Comparison of ENCODE assay signal across 14 mouse cellular contexts in genomic region chr7:82234010-82234897, GRCm38 (mm10).
A peak's percentile ranks its signal among the peaks of the same experiment; 100 is the strongest.
DNase-seq lines count a peak whose midpoint lies in the region; ATAC-seq and TF ChIP-seq lines count a peak whose summit lies in the region.
"Had no signal": no experiment of that assay in that cellular context is flagged by ENCODE, and none has a peak within 500 bp of the region (broad histone marks: within the 10 kb centered on the region; RNA-seq: fewer than 3 reads in every experiment).

No protein-coding gene starts in this region.

- H3K4me3 ChIP-seq in kidney, embryonic 15.5 days (replicated peaks) = no peak overlapping the region
- H3K4me3 ChIP-seq in kidney, adult 2 months (ENCODE audit: insufficient read depth, low read depth, low read length) = no peak overlapping the region
- H3K4me3 ChIP-seq: embryonic facial prominence, embryonic 15.5 days; limb, embryonic 12.5 days; midbrain, embryonic 13.5 days had no signal

- WGBS in kidney, embryonic 15.5 days = 28% methylated on average over 11 of the region's 11 CpGs
- 47% methylated on average over 11 of the region's 11 CpGs for WGBS in kidney, adult 2 months

- peaks cover 23% of the 10 kb centered on the region for H3K4me1 ChIP-seq in kidney, embryonic 15.5 days
- no peaks in the 10 kb centered on the region for H3K4me1 ChIP-seq in kidney, adult 2 months (ENCODE audit: control insufficient read depth, insufficient read depth, low read length)
- H3K4me1 ChIP-seq: embryonic facial prominence, embryonic 15.5 days had no signal

- no peaks in the 10 kb centered on the region for H3K9me3 ChIP-seq in kidney, embryonic 15.5 days (replicated peaks)
- H3K9me3 ChIP-seq: embryonic facial prominence, embryonic 15.5 days; limb, embryonic 12.5 days; midbrain, embryonic 13.5 days had no signal

- H3K27ac ChIP-seq in kidney, embryonic 15.5 days = no peak overlapping the region
- no peak overlapping the region for H3K27ac ChIP-seq in kidney, adult 2 months (ENCODE audit: insufficient read depth, low read depth, low read length)
- H3K27ac ChIP-seq: embryonic facial prominence, embryonic 15.5 days; limb, embryonic 12.5 days; midbrain, embryonic 13.5 days had no signal

- H3K4me2 ChIP-seq in kidney, embryonic 15.5 days = no peak overlapping the region
- H3K4me2 ChIP-seq: embryonic facial prominence, embryonic 15.5 days; limb, embryonic 12.5 days; lung, embryonic 14.5 days; midbrain, embryonic 13.5 days had no signal

- H3K27me3 ChIP-seq in kidney, embryonic 15.5 days = no peaks in the 10 kb centered on the region
- no peaks in the 10 kb centered on the region for H3K27me3 ChIP-seq in kidney, adult 2 months (replicated peaks; ENCODE audit: control insufficient read depth, insufficient read depth, low read length)
- H3K27me3 ChIP-seq: embryonic facial prominence, embryonic 15.5 days; limb, embryonic 12.5 days; midbrain, embryonic 13.5 days had no signal

- H3K36me3 ChIP-seq in kidney, embryonic 15.5 days = no peaks in the 10 kb centered on the region
- H3K36me3 ChIP-seq in kidney, adult 2 months (ENCODE audit: control insufficient read depth, insufficient read depth, low read length) = no peaks in the 10 kb centered on the region
- H3K36me3 ChIP-seq: embryonic facial prominence, embryonic 15.5 days; limb, embryonic 12.5 days; midbrain, embryonic 13.5 days had no signal

- DNase-seq in CD4-positive, CD25-positive, alpha-beta regulatory T cell, adult 2 months (ENCODE audit: low read depth, low spot score) = peak; percentile 18
- DNase-seq in kidney, adult 2 months = no peak
- DNase-seq in ES-CJ7 (ENCODE audit: low read depth, low spot score) = peak; percentile 77
- DNase-seq in naive thymus-derived CD4-positive, alpha-beta T cell, adult 2 months (ENCODE audit: low read depth) = peak; percentile 28
- no peak for DNase-seq in frontal cortex, adult 2 months (ENCODE audit: extremely low spot score in 1 of 2, low spot score in 1 of 2)
- no peak for DNase-seq in right cerebral cortex, adult 18-20 months
- DNase-seq: cerebellum, postnatal 14 days; lung, embryonic 14.5 days had no signal

- H3K9ac ChIP-seq in kidney, embryonic 15.5 days = no peak overlapping the region
- H3K9ac ChIP-seq: embryonic facial prominence, embryonic 15.5 days; limb, embryonic 12.5 days; lung, embryonic 14.5 days; midbrain, embryonic 13.5 days had no signal

- no peak for TF ChIP-seq POLR2A in kidney, adult 2 months (IDR thresholded peaks at IDR 0.05; ENCODE audit: low read depth, low read length)

- ATAC-seq in CD4-positive, CD25-positive, alpha-beta regulatory T cell, adult 4 months = no peak
- ATAC-seq in kidney, embryonic 15.5 days (replicated peaks; ENCODE audit: low FRiP score) = peak; percentile 38; the same call in 1 of the 2 replicates
- ATAC-seq: intestine, postnatal 0 days; midbrain, embryonic 13.5 days had no signal

- TF ChIP-seq CTCF in kidney, adult 2 months (conservative IDR thresholded peaks at IDR 0.05; ENCODE audit: insufficient read depth, insufficient read length, low read depth, low read length) = no peak

Comparison
In these comparisons a context has a peak if more than half of its experiments do, and no peak if none do; other contexts are left out.
1. DNase-seq: peak in CD4-positive, CD25-positive, alpha-beta regulatory T cell, adult 2 months (single experiment), ES-CJ7 (single experiment) and naive thymus-derived CD4-positive, alpha-beta T cell, adult 2 months (single experiment); none in kidney, adult 2 months (single experiment), frontal cortex, adult 2 months (0 of 2) and right cerebral cortex, adult 18-20 months (single experiment).